Mouse (Mus musculus) hindbrain, embryonic 15.5 days (tissue): ENCODE measurements around the gene Rsph10b. TPM values are rescaled to one million over a fixed set of nuclear protein-coding genes. Genes with fewer than 3 reads are reported as not detected.

Experiments
- ATAC-seq: fragments of 200-750 bp; cut with Nextera tagmentation; 2 replicates; pipeline ENCODE4 v1.8.0; 2017; ENCODE audit warnings: low read depth, moderate number of reproducible peaks, moderate TSS enrichment; ENCODE audit not compliant: low FRiP score
- H3K27ac ChIP-seq: fragments of 300-500 bp; sonication (generic); replicated peaks from 2 replicates; pipeline ENCODE4 v1.5.1; 2015; ENCODE audit warnings: mild to moderate bottlenecking, inconsistent platforms
- H3K27me3 ChIP-seq: fragments of 300-500 bp; sonication (generic); 2 replicates; pipeline ENCODE4 v1.6.1; 2015; ENCODE audit warnings: control low read depth, inconsistent platforms
- H3K36me3 ChIP-seq: fragments of 300-500 bp; sonication (generic); 2 replicates; pipeline ENCODE4 v1.6.1; 2015; ENCODE audit warnings: control low read depth, inconsistent platforms
- H3K4me1 ChIP-seq: fragments of 300-500 bp; sonication (generic); replicated peaks from 2 replicates; pipeline ENCODE4 v1.6.1; 2015; ENCODE audit warnings: control low read depth, inconsistent platforms
- H3K4me2 ChIP-seq: fragments of 300-500 bp; sonication (generic); 2 replicates; pipeline ENCODE4 v1.6.1; 2015; ENCODE audit warnings: moderate library complexity, mild to moderate bottlenecking, inconsistent platforms
- H3K4me3 ChIP-seq: fragments of 300-500 bp; sonication (generic); 2 replicates; pipeline ENCODE4 v1.5.1; 2015; ENCODE audit warnings: mild to moderate bottlenecking, inconsistent platforms
- H3K9ac ChIP-seq: fragments of 300-500 bp; sonication (generic); 2 replicates; pipeline ENCODE4 v1.6.1; 2015; ENCODE audit warnings: inconsistent platforms
- H3K9me3 ChIP-seq: fragments of 300-500 bp; sonication (generic); 2 replicates; pipeline ENCODE4 v1.6.1; 2016; ENCODE audit warnings: control low read depth, inconsistent platforms
- WGBS: fragments of 180-500 bp; shearing (Covaris S2); methylation state at CpG from one replicate; pipeline ENCODE4 v1.1.7; 2015; 5-methylcytosine and 5-hydroxymethylcytosine counted together
- polyA plus RNA-seq: library from polyadenylated mRNA; unstranded; fragments of >200 nt; fragmentation: Nextera tagmentation; extraction: Ambion mirVana; gene quantifications from 2 replicates; pipeline ENCODE4 v1.2.1, GENCODE M21; 2015

The Rsph10b gene
- polyA plus RNA-seq, 1 experiment from 2014 or later: 5.2 TPM

DNA sequence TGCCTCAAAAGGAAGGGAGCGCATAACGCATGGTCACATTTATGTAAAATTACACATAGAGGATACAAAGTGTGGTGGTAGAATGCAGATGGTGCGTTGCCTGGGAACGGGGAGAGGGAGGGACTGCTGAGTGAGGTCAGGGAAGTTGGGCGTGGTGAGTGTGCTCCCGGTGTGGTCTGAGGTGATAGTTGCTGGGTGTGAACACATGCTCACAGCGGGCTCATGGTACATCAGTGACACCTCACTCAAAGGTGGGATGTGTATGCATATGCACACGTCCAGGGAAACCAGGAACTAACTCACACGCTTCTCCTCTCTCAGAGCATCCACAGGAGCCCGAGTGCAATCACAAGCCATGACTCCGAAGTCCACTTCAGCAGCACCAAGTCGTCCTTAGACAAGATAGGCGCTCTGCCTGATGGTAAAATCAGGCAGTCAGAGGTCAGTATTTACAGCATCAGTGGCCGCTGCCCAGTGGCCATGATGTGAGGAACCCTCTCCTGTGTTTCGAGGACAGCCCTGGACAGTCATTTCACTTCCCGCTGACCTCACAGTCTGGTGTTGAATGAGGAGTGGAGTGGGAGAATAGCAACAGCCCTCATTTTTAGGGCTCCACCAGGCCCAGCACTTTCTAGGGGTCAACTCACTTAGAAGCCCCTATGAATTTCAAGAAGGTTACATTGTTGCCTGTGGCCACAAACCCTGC lies 44.0 kb downstream of the Rsph10b start:
- ATAC-seq: no peak
- no peaks in the 10 kb centered on the region for H3K9me3 ChIP-seq
- H3K27ac ChIP-seq: no peak overlapping the region
- no peaks in the 10 kb centered on the region for H3K27me3 ChIP-seq
- WGBS: 79% methylated on average over 16 of the region's 16 CpGs
- H3K4me3 ChIP-seq: no peak overlapping the region
- no peak overlapping the region for H3K4me2 ChIP-seq
- no peaks in the 10 kb centered on the region for H3K36me3 ChIP-seq
- no peak overlapping the region for H3K9ac ChIP-seq
- 0 out of 2 replicates have a peak, but pooled peaks cover 3% of the 10 kb centered on the region for H3K4me1 ChIP-seq

DNA sequence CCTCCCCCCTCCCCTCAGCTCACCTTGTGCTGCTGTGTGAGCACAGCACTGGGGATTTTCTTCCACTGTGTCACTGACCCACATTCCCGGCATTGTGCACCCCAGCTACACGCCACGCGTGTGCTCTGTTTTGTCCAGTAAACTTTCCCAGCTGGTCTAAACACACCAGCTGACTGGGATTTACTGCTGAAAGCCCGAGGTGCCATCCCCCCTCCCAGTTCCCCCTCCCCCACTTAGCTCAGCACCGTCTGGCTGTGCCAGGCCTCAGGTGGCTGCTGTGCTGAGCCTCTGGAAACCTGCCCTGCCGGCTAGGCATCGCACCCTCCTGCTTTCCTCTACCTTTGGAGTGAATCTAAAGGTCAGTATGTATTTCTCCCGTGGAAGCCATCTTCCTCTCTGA lies 48.0 kb downstream of the Rsph10b start:
- H3K27ac ChIP-seq: no peak overlapping the region
- WGBS: 28% methylated on average over 9 of the region's 9 CpGs

DNA sequence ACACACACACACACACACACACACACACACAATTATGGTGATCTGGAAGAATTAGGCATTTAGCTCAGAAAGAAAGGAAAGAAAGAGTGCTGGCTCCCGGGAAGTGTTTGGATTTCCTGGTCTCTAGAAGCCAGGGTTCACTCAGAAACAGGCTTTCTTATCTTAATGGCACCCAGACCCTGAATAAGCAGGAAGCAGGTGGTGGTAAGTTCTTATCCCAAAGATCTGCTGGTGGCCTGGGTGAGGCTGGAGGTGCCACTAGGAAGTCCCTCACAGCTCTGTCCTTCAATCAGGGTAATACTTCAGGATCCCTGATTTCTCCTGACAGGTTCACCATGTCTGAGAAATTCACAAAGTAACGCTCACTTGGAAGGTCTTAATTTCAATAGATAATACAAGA lies 49.5 kb downstream of the Rsph10b start:
- ATAC-seq: no peak
- H3K27ac ChIP-seq: no peak overlapping the region
- WGBS: 90% methylated on average over 2 of the region's 2 CpGs
- 0 out of 2 replicates have a peak, but pooled peaks cover 3% of the 10 kb centered on the region for H3K4me1 ChIP-seq
- H3K4me2 ChIP-seq: no peak overlapping the region
- H3K9me3 ChIP-seq: no peaks in the 10 kb centered on the region
- peaks cover 21% of the 10 kb centered on the region for H3K36me3 ChIP-seq
- no peaks in the 10 kb centered on the region for H3K27me3 ChIP-seq
- no peak overlapping the region for H3K9ac ChIP-seq
- H3K4me3 ChIP-seq: no peak overlapping the region

More for the DNA sequence above, 48.0 kb downstream of the Rsph10b start:
- Histone ChIP-seq H3K9ac (no peak overlapping the region), H3K4me3 (no peak overlapping the region), H3K27me3 (no peaks in the 10 kb centered on the region), H3K4me2 (no peak overlapping the region), H3K9me3 (no peaks in the 10 kb centered on the region), H3K4me1 (0 out of 2 replicates have a peak, but pooled peaks cover 3% of the 10 kb centered on the region), H3K36me3 (peaks cover 10% of the 10 kb centered on the region; the same call in 1 of the 2 replicates)
- no peak for ATAC-seq

DNA sequence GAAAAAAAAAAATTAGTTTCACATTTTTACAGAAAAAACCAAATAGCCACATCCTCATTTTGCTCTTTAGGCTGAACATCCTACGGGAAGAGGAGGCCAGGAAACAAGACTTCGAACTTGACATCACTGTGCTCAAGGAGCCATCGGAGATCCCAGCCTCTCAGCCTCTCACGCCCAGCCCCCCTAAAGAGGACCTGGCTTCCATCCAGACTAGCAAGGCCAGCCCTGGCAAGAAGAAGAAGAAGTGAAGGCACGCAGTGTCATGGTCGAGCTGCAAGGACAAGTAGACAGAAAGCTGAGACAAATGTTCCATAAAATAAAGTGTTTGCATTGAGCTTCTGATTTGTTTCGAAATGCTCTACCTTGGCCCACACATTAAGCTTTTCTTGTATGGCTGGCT lies 52.5 kb downstream of the Rsph10b start:
- no peak for ATAC-seq
- no peak overlapping the region for H3K9ac ChIP-seq
- no peaks in the 10 kb centered on the region for H3K9me3 ChIP-seq
- peaks cover 48% of the 10 kb centered on the region for H3K36me3 ChIP-seq
- 83% methylated on average over 7 of the region's 7 CpGs for WGBS
- no peaks in the 10 kb centered on the region for H3K27me3 ChIP-seq
- no peak overlapping the region for H3K4me2 ChIP-seq
- H3K4me1 ChIP-seq: 0 out of 2 replicates have a peak, but pooled peaks cover 3% of the 10 kb centered on the region
- H3K27ac ChIP-seq: no peak overlapping the region
- no peak overlapping the region for H3K4me3 ChIP-seq

DNA sequence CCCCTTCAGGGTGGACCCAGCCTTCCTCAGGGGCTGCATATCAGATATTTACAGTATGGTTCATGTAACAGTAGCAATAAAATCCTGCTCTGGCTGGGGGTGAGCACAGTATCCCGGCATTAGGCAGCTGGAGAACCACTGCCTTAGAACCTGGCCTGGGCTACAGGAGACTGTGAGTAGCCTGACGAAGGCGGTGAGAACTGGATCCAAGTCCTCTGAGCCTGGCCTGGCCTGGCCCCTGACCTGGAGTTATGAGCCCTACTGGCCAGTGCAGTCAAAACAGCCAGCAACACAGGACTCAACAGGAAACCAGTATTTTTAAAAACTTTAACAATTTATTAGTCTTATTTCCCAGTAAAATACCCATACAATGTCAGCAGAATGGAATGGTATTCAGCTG lies 54.8 kb downstream of the Rsph10b start:
- no peak for ATAC-seq
- H3K27ac ChIP-seq: no peak overlapping the region
- H3K4me3 ChIP-seq: no peak overlapping the region
- H3K9ac ChIP-seq: no peak overlapping the region
- peaks cover 70% of the 10 kb centered on the region for H3K36me3 ChIP-seq
- H3K4me1 ChIP-seq: no peaks in the 10 kb centered on the region
- no peaks in the 10 kb centered on the region for H3K27me3 ChIP-seq
- 90% methylated on average over 3 of the region's 3 CpGs for WGBS
- H3K4me2 ChIP-seq: no peak overlapping the region
- no peaks in the 10 kb centered on the region for H3K9me3 ChIP-seq

DNA sequence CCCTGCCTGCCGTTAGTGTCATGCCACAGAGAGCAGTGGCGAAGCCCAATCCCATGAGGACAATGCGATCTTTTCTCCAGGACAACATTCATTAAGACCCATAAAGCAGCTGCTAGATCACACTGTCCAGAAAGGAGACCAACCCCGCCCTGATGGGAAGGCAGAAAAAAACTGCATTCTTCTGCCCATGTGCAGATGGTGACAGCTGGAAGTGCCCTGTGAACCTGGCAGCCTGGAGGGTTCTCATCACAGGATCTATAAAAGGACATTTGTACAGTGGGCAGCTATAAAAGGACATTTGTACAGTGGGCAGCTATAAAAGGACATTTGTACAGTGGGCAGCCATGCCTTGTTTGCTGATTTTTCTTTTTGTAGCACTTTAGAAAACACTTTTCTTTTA lies 56.2 kb downstream of the Rsph10b start:
- Histone ChIP-seq H3K27ac (no peak overlapping the region), H3K9ac (no peak overlapping the region), H3K4me3 (no peak overlapping the region), H3K9me3 (no peaks in the 10 kb centered on the region), H3K4me1 (no peaks in the 10 kb centered on the region), H3K4me2 (no peak overlapping the region), H3K27me3 (no peaks in the 10 kb centered on the region), H3K36me3 (peaks cover 78% of the 10 kb centered on the region)
- 62% methylated on average over 4 of the region's 4 CpGs for WGBS
- ATAC-seq: no peak

DNA sequence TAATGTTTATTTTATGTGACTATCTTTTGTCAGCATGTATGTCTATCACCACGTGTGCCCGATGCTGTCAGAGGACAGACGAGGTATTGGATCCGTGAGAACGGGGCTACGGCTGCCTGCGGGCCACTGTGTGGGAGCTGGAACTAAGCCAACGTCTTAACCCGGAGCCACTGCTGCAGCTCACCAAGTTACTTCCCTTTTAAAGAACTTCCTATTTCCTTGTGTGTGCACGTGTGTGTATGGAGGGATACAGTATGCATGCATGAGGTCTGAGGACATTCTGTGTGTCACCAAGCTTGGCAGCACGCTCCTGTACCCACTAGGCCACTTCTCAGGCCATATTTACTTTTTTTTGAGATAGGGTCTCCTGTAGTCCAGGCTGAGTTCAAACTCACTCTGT lies 57.3 kb downstream of the Rsph10b start:
- no peaks in the 10 kb centered on the region for H3K9me3 ChIP-seq
- H3K36me3 ChIP-seq: peaks cover 79% of the 10 kb centered on the region
- no peak overlapping the region for H3K4me3 ChIP-seq
- no peak overlapping the region for H3K4me2 ChIP-seq
- 83% methylated on average over 11 of the region's 11 CpGs for WGBS
- H3K9ac ChIP-seq: no peak overlapping the region
- no peaks in the 10 kb centered on the region for H3K27me3 ChIP-seq
- ATAC-seq: no peak
- no peaks in the 10 kb centered on the region for H3K4me1 ChIP-seq
- no peak overlapping the region for H3K27ac ChIP-seq

DNA sequence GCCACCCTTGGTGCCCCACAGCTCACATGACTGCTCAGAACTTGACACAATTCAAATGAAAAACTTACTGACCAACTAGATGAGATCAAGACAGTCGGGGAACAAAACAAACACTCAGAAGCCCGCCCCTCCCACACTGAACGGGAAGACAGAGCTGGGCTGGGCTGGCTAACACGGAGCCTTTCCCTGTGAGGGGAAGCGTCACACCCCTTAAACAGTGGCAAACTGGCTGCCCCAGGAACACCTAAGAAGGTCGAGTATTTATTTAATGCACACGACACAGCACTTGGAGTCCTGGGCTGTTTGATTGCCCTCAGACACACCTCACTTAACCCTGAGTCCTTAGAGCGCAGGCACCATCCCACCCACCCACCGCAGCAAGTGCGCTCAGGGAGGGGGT lies 59.8 kb downstream of the Rsph10b start:
- peaks cover 86% of the 10 kb centered on the region for H3K36me3 ChIP-seq
- no peak overlapping the region for H3K27ac ChIP-seq
- no peak for ATAC-seq
- H3K27me3 ChIP-seq: no peaks in the 10 kb centered on the region
- WGBS: 87% methylated on average over 10 of the region's 10 CpGs
- H3K9me3 ChIP-seq: no peaks in the 10 kb centered on the region
- no peaks in the 10 kb centered on the region for H3K4me1 ChIP-seq
- no peak overlapping the region for H3K9ac ChIP-seq
- no peak overlapping the region for H3K4me3 ChIP-seq
- H3K4me2 ChIP-seq: no peak overlapping the region

DNA sequence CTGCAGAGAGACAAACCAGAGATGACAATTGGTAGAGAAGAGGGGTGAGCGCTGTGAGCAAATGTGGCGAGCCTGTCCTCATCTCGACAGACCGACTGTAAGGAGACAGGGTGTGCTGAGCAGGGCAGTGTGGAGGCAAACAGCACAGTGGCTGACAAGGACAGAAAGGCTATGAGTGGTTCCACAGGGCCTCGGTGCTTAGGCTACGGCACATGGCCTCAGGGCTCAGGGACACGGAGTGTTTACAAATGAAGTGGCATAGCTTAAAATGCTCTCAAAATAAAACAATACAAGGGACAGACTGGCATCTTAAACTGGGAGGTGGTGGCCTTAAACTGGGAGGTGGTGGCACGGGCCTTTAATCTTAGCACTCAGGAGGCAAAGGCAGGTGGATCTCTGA lies 60.4 kb downstream of the Rsph10b start:
- ATAC-seq: no peak

DNA sequence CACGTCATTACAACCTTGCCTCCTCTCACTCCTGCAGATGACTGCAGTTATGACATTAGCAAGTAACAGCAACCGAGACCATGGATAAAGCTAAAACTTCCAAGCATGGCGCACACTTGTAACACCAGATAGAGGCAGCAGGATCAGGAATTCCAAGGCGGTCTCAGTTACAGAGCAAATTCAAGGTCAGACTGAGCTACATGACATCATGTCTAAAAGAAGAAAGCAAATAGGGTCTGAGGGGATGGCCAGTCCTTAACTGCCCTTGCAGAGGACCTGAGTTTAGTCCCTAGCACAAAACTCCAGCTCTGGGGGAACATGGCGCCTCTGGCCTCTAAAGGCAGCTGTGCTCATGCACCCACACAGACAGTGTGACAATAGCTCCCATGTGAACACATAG lies 61.0 kb downstream of the Rsph10b start:
- no peak overlapping the region for H3K27ac ChIP-seq
- H3K9me3 ChIP-seq: no peaks in the 10 kb centered on the region
- peaks cover 88% of the 10 kb centered on the region for H3K36me3 ChIP-seq
- H3K4me3 ChIP-seq: no peak overlapping the region
- H3K4me1 ChIP-seq: no peaks in the 10 kb centered on the region
- no peak overlapping the region for H3K9ac ChIP-seq
- H3K27me3 ChIP-seq: no peaks in the 10 kb centered on the region
- WGBS: 97% methylated on average over 5 of the region's 5 CpGs
- ATAC-seq: no peak
- H3K4me2 ChIP-seq: no peak overlapping the region

More for the DNA sequence above, 60.4 kb downstream of the Rsph10b start:
- Histone ChIP-seq H3K36me3 (peaks cover 86% of the 10 kb centered on the region), H3K4me1 (no peaks in the 10 kb centered on the region), H3K27ac (no peak overlapping the region), H3K4me3 (no peak overlapping the region), H3K9me3 (no peaks in the 10 kb centered on the region), H3K9ac (no peak overlapping the region), H3K4me2 (no peak overlapping the region), H3K27me3 (no peaks in the 10 kb centered on the region)
- WGBS: 85% methylated on average over 8 of the region's 8 CpGs

DNA sequence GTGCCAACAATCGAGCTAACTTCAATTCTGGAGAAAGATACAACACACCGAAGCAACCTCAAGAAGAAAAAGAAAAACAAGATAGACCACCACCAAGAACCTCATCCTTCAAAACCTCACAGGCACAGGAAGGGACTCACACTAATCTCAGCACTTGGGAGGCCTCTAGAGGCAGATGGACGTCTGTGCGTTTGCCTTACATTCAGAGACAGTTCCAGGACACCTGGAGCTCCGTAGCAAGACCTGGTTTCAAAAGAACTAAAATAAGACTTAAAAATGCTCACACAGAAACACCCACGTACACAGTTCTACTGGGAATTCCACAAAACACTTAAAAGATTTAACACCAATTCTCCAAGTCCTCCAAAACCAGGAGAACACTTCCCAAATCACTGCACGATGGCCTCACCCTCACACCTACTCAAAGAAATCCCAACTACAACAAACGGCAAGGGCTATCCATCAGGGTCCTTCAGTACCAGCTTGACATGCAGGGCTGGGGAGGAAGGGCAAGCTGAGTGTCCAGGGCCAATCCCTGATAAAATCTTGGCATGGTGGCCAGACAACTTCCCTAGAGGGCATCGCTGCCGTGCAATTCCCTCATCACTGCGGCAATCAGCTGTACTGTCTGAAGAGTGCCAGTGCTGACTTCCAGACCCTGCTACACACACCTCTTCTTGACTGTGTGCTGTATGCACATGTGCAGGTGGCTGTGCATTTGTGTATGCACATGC lies 62.0 kb downstream of the Rsph10b start:
- Histone ChIP-seq H3K4me2 (no peak overlapping the region), H3K27ac (no peak overlapping the region), H3K9me3 (no peaks in the 10 kb centered on the region), H3K9ac (no peak overlapping the region), H3K36me3 (peaks cover 86% of the 10 kb centered on the region), H3K4me1 (no peaks in the 10 kb centered on the region), H3K27me3 (no peaks in the 10 kb centered on the region), H3K4me3 (no peak overlapping the region)
- 73% methylated on average over 11 of the region's 11 CpGs for WGBS
- ATAC-seq: no peak

DNA sequence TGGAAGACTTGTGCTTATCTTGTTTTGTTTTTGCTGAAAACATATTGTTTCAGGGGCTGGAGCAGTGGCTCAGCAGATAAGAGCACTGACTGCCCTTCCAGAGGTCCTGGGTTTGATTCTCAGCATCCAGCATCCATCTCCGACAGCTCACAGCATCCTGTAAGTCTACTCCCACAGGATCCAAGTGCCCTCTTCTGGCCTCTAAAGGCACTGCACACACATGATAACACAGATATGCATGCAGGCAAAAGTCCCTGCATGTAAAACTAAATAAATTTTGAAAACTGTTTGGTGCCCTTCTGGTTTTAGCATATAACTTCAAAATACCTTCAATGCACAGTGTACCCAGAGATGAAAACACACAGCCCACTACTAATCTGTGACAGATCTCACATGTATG lies 66.6 kb downstream of the Rsph10b start:
- Histone ChIP-seq H3K4me2 (no peak overlapping the region), H3K27ac (no peak overlapping the region), H3K9me3 (no peaks in the 10 kb centered on the region), H3K36me3 (peaks cover 81% of the 10 kb centered on the region), H3K27me3 (no peaks in the 10 kb centered on the region), H3K9ac (no peak overlapping the region), H3K4me1 (no peaks in the 10 kb centered on the region), H3K4me3 (no peak overlapping the region)
- no peak for ATAC-seq
- 94% methylated on average over 1 of the region's 1 CpGs for WGBS
